Mouse (Mus musculus): ENCODE data around the gene Col23a1. TPM values are rescaled to one million over a fixed set of nuclear protein-coding genes. Genes with fewer than 3 reads are reported as not detected.
A peak's percentile ranks its signal among the peaks of the same experiment; 100 is the strongest.

The Col23a1 gene
- total RNA-seq (2021) = 1 to 10 TPM; 2.0 to 2.1 TPM
- long read RNA-seq, experiment 1, partial matches to known transcripts = 0 of 2 reads
- long read RNA-seq, experiment 1, other reads (novel, unspliced or antisense) = 2 of 2 reads
- long read RNA-seq, experiment 2, partial matches to known transcripts = 0 of 1 reads
- long read RNA-seq, experiment 2, other reads (novel, unspliced or antisense) = 1 of 1 reads

GRCm38 (mm10) chr11:51289564-51290041 lies at the start of gene Col23a1:
TSS of gene Col23a1 (plus strand) at chr11:51289920.
- peak; percentile 79 to 87 for DNase-seq

GRCm38 (mm10) chr11:51242897-51243296 lies 46.8 kb upstream of the Col23a1 start:
- DNase-seq = no peak

- no peak for DNase-seq
Measured at GRCm38 (mm10) chr11:51257006-51257405, 32.7 kb upstream of the Col23a1 start.

- no peak for DNase-seq
Measured at GRCm38 (mm10) chr11:51261680-51262219, 28.0 kb upstream of the Col23a1 start, which contains the start of gene Clk4. TSS of gene Clk4 (plus strand) at chr11:51261730.

- DNase-seq = peak; percentile 99
Measured at GRCm38 (mm10) chr11:51262342-51263285, 27.1 kb upstream of the Col23a1 start, which contains the start of gene BC049762. TSS of gene BC049762 (minus strand) at chr11:51263046.

GRCm38 (mm10) chr11:51263286-51263831 lies 26.4 kb upstream of the Col23a1 start:
- DNase-seq = peak; percentile 62 to 84

- peak; percentile 51 to 52 for DNase-seq
Measured at GRCm38 (mm10) chr11:51264352-51264751, 25.4 kb upstream of the Col23a1 start.

GRCm38 (mm10) chr11:51265326-51265725 lies 24.4 kb upstream of the Col23a1 start:
- peak; percentile 25 to 43 for DNase-seq

- no peak for DNase-seq
Measured at GRCm38 (mm10) chr11:51274418-51274817, 15.3 kb upstream of the Col23a1 start.

GRCm38 (mm10) chr11:51290066-51290955 lies 591 bp downstream of the Col23a1 start:
- DNase-seq = peak; percentile 28 to 36

GRCm38 (mm10) chr11:51293956-51294530 lies 4.3 kb downstream of the Col23a1 start:
- DNase-seq = no peak

- no peak for DNase-seq
Measured at GRCm38 (mm10) chr11:51295742-51296141, 6.0 kb downstream of the Col23a1 start.

- DNase-seq = no peak
Measured at GRCm38 (mm10) chr11:51298691-51299090, 9.0 kb downstream of the Col23a1 start.

GRCm38 (mm10) chr11:51302396-51302795 lies 12.7 kb downstream of the Col23a1 start:
- DNase-seq = no peak

GRCm38 (mm10) chr11:51303981-51304553 lies 14.3 kb downstream of the Col23a1 start:
- no peak for DNase-seq

GRCm38 (mm10) chr11:51308306-51308705 lies 18.6 kb downstream of the Col23a1 start:
- no peak for DNase-seq

GRCm38 (mm10) chr11:51311846-51312245 lies 22.1 kb downstream of the Col23a1 start:
- DNase-seq = no peak

- no peak for DNase-seq
Measured at GRCm38 (mm10) chr11:51315991-51316810, 26.5 kb downstream of the Col23a1 start.

- no peak for DNase-seq
Measured at GRCm38 (mm10) chr11:51320609-51321008, 30.9 kb downstream of the Col23a1 start.

GRCm38 (mm10) chr11:51326908-51327307 lies 37.2 kb downstream of the Col23a1 start:
- peak in 1 of 2 experiments; percentile 55 for DNase-seq

Data from heart, adult 18-20 months (tissue).